Comparison of ENCODE assay signal across 23 mouse cellular contexts in genomic region chr19:9058331-9058884, GRCm38 (mm10). TPM values are rescaled to one million over a fixed set of nuclear protein-coding genes. Genes with fewer than 3 reads are reported as not detected.
"Had no signal": no experiment of that assay in that cellular context is flagged by ENCODE, and none has a peak within 500 bp of the region (broad histone marks: within the 10 kb centered on the region; RNA-seq: fewer than 3 reads in every experiment).

No protein-coding gene starts in this region.

- H3K9me3 ChIP-seq: limb, embryonic 12.5 days; megakaryocyte, embryonic 14.5 days; midbrain, embryonic 15.5 days; neural tube, embryonic 13.5 days had no signal

- ATAC-seq: intestine, postnatal 0 days; midbrain, embryonic 15.5 days had no signal

- H3K27ac ChIP-seq: kidney, postnatal 0 days; limb, embryonic 12.5 days; liver, embryonic 14.5 days; midbrain, embryonic 15.5 days; neural tube, embryonic 13.5 days had no signal

- H3K4me2 ChIP-seq: limb, embryonic 12.5 days; lung, embryonic 14.5 days; midbrain, embryonic 11.5 days; midbrain, embryonic 15.5 days; neural tube, embryonic 13.5 days had no signal

- DNase-seq: kidney, adult 8-10 months; kidney, postnatal 36 days; layer of hippocampus, adult 9-11 months; layer of hippocampus, postnatal 36 days; liver; lung, embryonic 14.5 days; lung, postnatal 10 days; lung, postnatal 4 days; right cerebral cortex, postnatal 25 days; thymus, adult 18-20 months; thymus, postnatal 25 days had no signal

- H3K27me3 ChIP-seq: limb, embryonic 12.5 days; megakaryocyte, embryonic 14.5 days; midbrain, embryonic 15.5 days; neural tube, embryonic 13.5 days had no signal

- H3K4me3 ChIP-seq: limb, embryonic 12.5 days; megakaryocyte, embryonic 14.5 days; midbrain, embryonic 15.5 days; neural tube, embryonic 13.5 days had no signal

- H3K36me3 ChIP-seq: limb, embryonic 12.5 days; midbrain, embryonic 15.5 days; neural tube, embryonic 13.5 days had no signal

- H3K9ac ChIP-seq: limb, embryonic 12.5 days; liver, embryonic 14.5 days; lung, embryonic 14.5 days; midbrain, embryonic 15.5 days; neural tube, embryonic 13.5 days had no signal

- H3K4me1 ChIP-seq: midbrain, embryonic 15.5 days; neural tube, embryonic 13.5 days had no signal

RNA-seq across cellular contexts. Expression of gene Scgb1a1, which starts 29.4 kb away (rescaled TPM):
- total RNA-seq: layer of hippocampus, adult 18-20 months; layer of hippocampus, postnatal 36 days; left cerebral cortex, adult 8-10 months; left cerebral cortex, postnatal 36 days; monocyte, adult 5-6 weeks had no signal
- polyA plus RNA-seq: intestine, postnatal 0 days; kidney, postnatal 0 days; limb, embryonic 12.5 days; liver, embryonic 14.5 days; lung, embryonic 14.5 days; midbrain, embryonic 11.5 days; midbrain, embryonic 15.5 days; neural tube, embryonic 13.5 days had no signal
